Mouse (Mus musculus) layer of hippocampus, postnatal 10 days (tissue): Measurements from ENCODE around the gene Tssk6. TPM values are rescaled to one million over a fixed set of nuclear protein-coding genes. Genes with fewer than 3 reads are reported as not detected.
A peak's percentile ranks its signal among the peaks of the same experiment; 100 is the strongest.

Experiments used
- DNase-seq, 2 experiments: peaks; one replicate each; pipeline ENCODE4 v3.0.0; 2021; ENCODE audit warnings: low spot score in 2 of 2
- total RNA-seq, 2 experiments: library from RNA; stranded (reverse); gene quantifications; 2 replicates each; pipeline ENCODE4 v1.2.3; 2021

Tssk6 gene
- total RNA-seq, 2 experiments from 2014 or later = 0.49 to 0.62 TPM

- DNase-seq = no peak
Observed at GRCm38 (mm10) chr8:69882833-69883600, 19.0 kb upstream of the Tssk6 start.

GRCm38 (mm10) chr8:69884141-69884540 lies 17.8 kb upstream of the Tssk6 start:
- DNase-seq = no peak

- DNase-seq = no peak
Observed at GRCm38 (mm10) chr8:69887289-69888243, 14.4 kb upstream of the Tssk6 start, which contains the start of gene Cilp2. Gene Cilp2 (minus strand): TSS chr8:69887687.

- no peak for DNase-seq
Observed at GRCm38 (mm10) chr8:69888244-69888866, 13.6 kb upstream of the Tssk6 start.

GRCm38 (mm10) chr8:69888902-69889301 lies 13.1 kb upstream of the Tssk6 start:
- DNase-seq = no peak

- peak; percentile 73 to 79 for DNase-seq
Observed at GRCm38 (mm10) chr8:69890813-69891241, 11.2 kb upstream of the Tssk6 start.

GRCm38 (mm10) chr8:69893863-69894262 lies 8.1 kb upstream of the Tssk6 start:
- DNase-seq = peak; percentile 69 to 70

GRCm38 (mm10) chr8:69894836-69895332 lies 7.1 kb upstream of the Tssk6 start:
- no peak for DNase-seq

GRCm38 (mm10) chr8:69895772-69896451 lies 6.1 kb upstream of the Tssk6 start:
- no peak for DNase-seq

GRCm38 (mm10) chr8:69897857-69898256 lies 4.1 kb upstream of the Tssk6 start:
- DNase-seq = no peak

- DNase-seq = no peak
Observed at GRCm38 (mm10) chr8:69899876-69900275, 2.1 kb upstream of the Tssk6 start.

- no peak for DNase-seq
Observed at GRCm38 (mm10) chr8:69900895-69901451, 1.0 kb upstream of the Tssk6 start.

- peak; percentile 97 for DNase-seq
Observed at GRCm38 (mm10) chr8:69901484-69902162, 361 bp upstream of the Tssk6 start.

- peak; percentile 99 for DNase-seq
Observed at GRCm38 (mm10) chr8:69903063-69903542, 1.1 kb downstream of the Tssk6 start.

GRCm38 (mm10) chr8:69904096-69904495 lies 2.1 kb downstream of the Tssk6 start:
- DNase-seq = no peak

GRCm38 (mm10) chr8:69906260-69906659 lies 4.3 kb downstream of the Tssk6 start:
- no peak for DNase-seq

- no peak for DNase-seq
Observed at GRCm38 (mm10) chr8:69907106-69907505, 5.1 kb downstream of the Tssk6 start.

GRCm38 (mm10) chr8:69911917-69912316 lies 9.9 kb downstream of the Tssk6 start:
- DNase-seq = no peak

- no peak for DNase-seq
Observed at GRCm38 (mm10) chr8:69912478-69913074, 10.6 kb downstream of the Tssk6 start.
